Mouse (Mus musculus) CH12.LX (cell line): ENCODE data around the gene Nudt6.

Experiments
- CHD1 ChIP-seq: IDR thresholded peaks from 2 replicates; pipeline ENCODE4 v1.6.1; 2012; ENCODE audit warnings: low read depth, low read length, improper control_type of control experiment, inconsistent platforms
- CTCF ChIP-seq, 2 experiments: IDR thresholded peaks in 1 of 2; conservative IDR thresholded peaks in 1 of 2; 2 replicates each; pipeline ENCODE4 v1.5.1; 2011 to 2012; ENCODE audit warnings: low read depth in 2 of 2, low read length in 2 of 2, improper control_type of control experiment in 1 of 2, inconsistent platforms in 1 of 2, mild to moderate bottlenecking in 1 of 2, moderate library complexity in 1 of 2
- EP300 ChIP-seq: IDR thresholded peaks from 2 replicates; pipeline ENCODE4 v1.6.1; 2011; ENCODE audit warnings: low read length, improper control_type of control experiment
- GABPA ChIP-seq: IDR thresholded peaks from 2 replicates; pipeline ENCODE4 v1.6.1; 2012; ENCODE audit warnings: low read depth, low read length, improper control_type of control experiment, inconsistent platforms; ENCODE audit not compliant: insufficient replicate concordance
- HCFC1 ChIP-seq: IDR thresholded peaks from 2 replicates; pipeline ENCODE4 v1.6.1; 2012; ENCODE audit warnings: low read depth, mild to moderate bottlenecking, inconsistent platforms, low read length, improper control_type of control experiment
- KAT2A ChIP-seq: IDR thresholded peaks from 2 replicates; pipeline ENCODE4 v1.6.1; 2012; ENCODE audit warnings: low read length, improper control_type of control experiment, inconsistent platforms; ENCODE audit not compliant: insufficient replicate concordance
- NELFE ChIP-seq: IDR thresholded peaks from 2 replicates; pipeline ENCODE4 v1.6.1; 2011; ENCODE audit warnings: low read depth, low read length, improper control_type of control experiment
- NRF1 ChIP-seq: IDR thresholded peaks from 2 replicates; pipeline ENCODE4 v1.6.1; 2014; ENCODE audit warnings: low read depth, mild to moderate bottlenecking, inconsistent platforms, low read length, improper control_type of control experiment, moderate library complexity
- POLR2A ChIP-seq: IDR thresholded peaks from 2 replicates; pipeline ENCODE4 v1.6.1; 2011; ENCODE audit warnings: low read depth, mild to moderate bottlenecking, improper control_type of control experiment, low read length
- SMC3 ChIP-seq: IDR thresholded peaks from 2 replicates; pipeline ENCODE4 v1.6.1; 2011; ENCODE audit warnings: low read depth, low read length, improper control_type of control experiment
- TBP ChIP-seq: conservative IDR thresholded peaks from 2 replicates; pipeline ENCODE4 v1.6.1; 2011; ENCODE audit warnings: low read depth, low read length, improper control_type of control experiment

- no peak for TF ChIP-seq EP300
- no peak for TF ChIP-seq NRF1
- peak in 1 of 2 experiments; percentile 67; a peak in 2 of 4 replicates for TF ChIP-seq CTCF (conservative IDR thresholded peaks at IDR 0.05 in 1 of 2, IDR thresholded peaks at IDR 0.05 in 1 of 2; ENCODE audit: low read depth in 2 of 2, low read length in 2 of 2)
- no peak for TF ChIP-seq NELFE
- no peak for TF ChIP-seq GABPA
- TF ChIP-seq HCFC1 = no peak
- no peak for TF ChIP-seq POLR2A
- TF ChIP-seq SMC3 = peak; percentile 49
- TF ChIP-seq KAT2A = no peak
- no peak for TF ChIP-seq CHD1
- TF ChIP-seq TBP = no peak
Observed at GRCm38 (mm10) chr3:37379201-37379600, 40.8 kb downstream of the Nudt6 start.
